Mouse (Mus musculus) heart, embryonic 11.5 days (tissue): Measurements from ENCODE around the gene Rabgap1. TPM values are rescaled to one million over a fixed set of nuclear protein-coding genes. Genes with fewer than 3 reads are reported as not detected.

ENCODE experiments used
- ATAC-seq: fragments of 200-750 bp; cut with Nextera tagmentation; replicated peaks from 2 replicates; pipeline ENCODE4 v1.8.0; 2017; ENCODE audit warnings: moderate library complexity; ENCODE audit not compliant: insufficient number of reproducible peaks, low FRiP score, low TSS enrichment
- H3K27ac ChIP-seq: fragments of 300-500 bp; sonication (generic); 2 replicates; pipeline ENCODE4 v1.5.1; 2014; ENCODE audit warnings: mild to moderate bottlenecking, low read depth, low read length
- H3K27me3 ChIP-seq: fragments of 300-500 bp; sonication (generic); 2 replicates; pipeline ENCODE4 v1.6.1; 2014; ENCODE audit warnings: mild to moderate bottlenecking, low read length, mixed read lengths; ENCODE audit not compliant: control insufficient read depth, insufficient read depth
- H3K36me3 ChIP-seq: fragments of 300-500 bp; sonication (generic); 2 replicates; pipeline ENCODE4 v1.6.1; 2014; ENCODE audit warnings: mild to moderate bottlenecking, low read length, moderate library complexity, mixed read lengths; ENCODE audit not compliant: control insufficient read depth, insufficient read depth
- H3K4me1 ChIP-seq: fragments of 300-500 bp; sonication (generic); 2 replicates; pipeline ENCODE4 v1.6.1; 2014; ENCODE audit warnings: low read length; ENCODE audit not compliant: control insufficient read depth, insufficient read depth
- H3K4me2 ChIP-seq: fragments of 300-500 bp; sonication (generic); 2 replicates; pipeline ENCODE4 v1.6.1; 2014; ENCODE audit warnings: mild to moderate bottlenecking, moderate library complexity
- H3K4me3 ChIP-seq: fragments of 300-500 bp; sonication (generic); 2 replicates; pipeline ENCODE4 v1.5.1; 2014; ENCODE audit warnings: low read depth, low read length
- H3K9ac ChIP-seq: fragments of 300-500 bp; sonication (generic); 2 replicates; pipeline ENCODE4 v1.6.1; 2014; ENCODE audit warnings: mild to moderate bottlenecking, low read depth, low read length, moderate library complexity
- H3K9me3 ChIP-seq: fragments of 300-500 bp; sonication (generic); replicated peaks from 2 replicates; pipeline ENCODE4 v1.6.1; 2016; ENCODE audit warnings: low read length; ENCODE audit not compliant: control insufficient read depth
- WGBS: fragments of 180-500 bp; shearing (Covaris S2); extraction: QIAGEN DNeasy Blood & Tissue Kit; methylation state at CpG from one replicate; pipeline ENCODE4 v1.1.7; 2014; ENCODE audit not compliant: insufficient replicate concordance; 5-methylcytosine and 5-hydroxymethylcytosine counted together
- polyA plus RNA-seq: library from polyadenylated mRNA; unstranded; fragments of >200 nt; fragmentation: Nextera tagmentation; extraction: Ambion mirVana; gene quantifications from 2 replicates; pipeline ENCODE4 v1.2.1, GENCODE M21; 2014

Rabgap1 gene
- polyA plus RNA-seq, result 26.8 and 52.3 TPM in 2 replicates

- H3K4me3 ChIP-seq, result peak within 1 kb of the TSS; percentile 68
- no peaks in the 10 kb centered on the region for H3K27me3 ChIP-seq
- H3K9me3 ChIP-seq, result no peaks in the 10 kb centered on the region
- peak within 1 kb of the TSS; percentile 77 for H3K4me2 ChIP-seq
- peak; percentile 99 for ATAC-seq
- H3K4me1 ChIP-seq, result no peaks in the 10 kb centered on the region
- H3K27ac ChIP-seq, result peak within 1 kb of the TSS; percentile 83
- H3K36me3 ChIP-seq, result no peaks in the 10 kb centered on the region
- under 1% methylated on average over 51 of the region's 51 CpGs for WGBS
- peak within 1 kb of the TSS; percentile 83 for H3K9ac ChIP-seq
These were observed at the start of gene Rabgap1, which contains the start of the genes Zbtb26 and Zbtb6 for GRCm38 (mm10) chr2:37442611-37443591. TSS of gene Rabgap1 (plus strand) at chr2:37443279. TSS of gene Zbtb26 (minus strand) at chr2:37443135. TSS of gene Zbtb6 (minus strand) at chr2:37443171.

GRCm38 (mm10) chr2:37395539-37395938, 47.5 kb upstream of the Rabgap1 start:
- Histone ChIP-seq H3K4me1 (no peaks in the 10 kb centered on the region), H3K36me3 (peaks cover 12% of the 10 kb centered on the region), H3K27me3 (no peaks in the 10 kb centered on the region), H3K27ac (no peak overlapping the region), H3K4me2 (no peak overlapping the region), H3K9me3 (no peaks in the 10 kb centered on the region), H3K9ac (no peak overlapping the region), H3K4me3 (no peak overlapping the region)
- no peak for ATAC-seq
- 79% methylated on average over 1 of the region's 1 CpGs for WGBS

GRCm38 (mm10) chr2:37421903-37422302, 21.2 kb upstream of the Rabgap1 start:
- Histone ChIP-seq H3K4me1 (0 out of 2 replicates have a peak, but pooled peaks cover 6% of the 10 kb centered on the region), H3K9ac (peak overlapping the region; percentile 97), H3K4me3 (peak overlapping the region; percentile 78), H3K27me3 (no peaks in the 10 kb centered on the region), H3K4me2 (peak overlapping the region; percentile 72), H3K9me3 (no peaks in the 10 kb centered on the region), H3K36me3 (no peaks in the 10 kb centered on the region), H3K27ac (peak overlapping the region; percentile 97)
- no peak for ATAC-seq
- 9% methylated on average over 3 of the region's 3 CpGs for WGBS

DNA sequence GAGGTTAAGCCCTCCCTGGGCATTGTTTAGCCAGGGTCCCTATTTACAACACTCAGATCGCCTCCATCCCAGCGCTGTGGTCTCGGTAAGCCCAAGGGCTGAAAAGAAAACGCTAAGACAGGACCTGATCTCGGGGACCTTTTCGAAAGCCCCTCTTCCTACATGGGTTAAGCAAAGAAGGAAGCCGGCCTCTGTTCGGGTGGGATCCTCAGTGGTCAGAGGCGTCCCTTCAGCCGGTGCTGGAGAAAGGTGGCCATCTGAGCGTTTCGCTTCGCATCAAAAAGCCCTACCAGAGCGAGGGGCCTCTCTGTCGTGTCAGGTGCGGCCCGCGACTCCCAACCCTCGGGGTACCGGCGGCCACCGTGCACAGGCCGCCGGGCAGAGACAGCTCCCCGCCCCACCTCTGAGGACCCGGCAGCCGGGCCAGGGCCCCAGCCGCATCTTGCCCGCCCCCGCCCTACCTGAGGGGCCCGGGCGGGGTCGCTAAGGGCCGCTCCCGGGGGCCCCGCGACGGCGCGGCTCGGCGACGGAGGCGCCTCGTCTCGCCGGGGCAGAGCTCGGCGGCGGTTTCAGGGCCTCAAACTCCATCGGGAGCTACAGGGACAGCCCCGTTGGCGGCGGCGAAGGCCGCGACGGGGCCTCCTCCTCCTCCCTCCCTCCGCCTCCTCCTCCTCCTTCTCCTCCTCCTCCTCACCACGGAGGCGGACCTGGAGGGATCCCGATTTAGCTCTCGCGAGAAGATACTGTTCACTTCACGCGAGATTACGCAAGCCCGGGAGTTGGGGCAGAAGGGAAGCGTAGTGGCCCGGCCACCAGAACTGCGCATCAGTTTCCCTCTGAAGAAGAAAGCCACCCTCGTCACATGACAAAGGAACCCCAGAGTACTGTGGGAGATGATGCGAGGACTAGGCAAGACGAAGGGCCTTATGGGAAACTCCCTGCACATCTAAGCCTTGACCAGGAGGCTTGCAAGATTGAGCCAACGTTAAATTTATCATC, 20.5 kb upstream of the Rabgap1 start, which contains the start of gene Rc3h2:
Gene Rc3h2 (minus strand): TSS at position 598 of the 999 bp plus-strand sequence.
- Histone ChIP-seq H3K36me3 (no peaks in the 10 kb centered on the region), H3K4me2 (peak within 1 kb of the TSS; percentile 72), H3K9me3 (no peaks in the 10 kb centered on the region), H3K27ac (peak within 1 kb of the TSS; percentile 97), H3K9ac (peak within 1 kb of the TSS; percentile 97), H3K4me3 (peak within 1 kb of the TSS; percentile 78), H3K27me3 (no peaks in the 10 kb centered on the region), H3K4me1 (0 out of 2 replicates have a peak, but pooled peaks cover 6% of the 10 kb centered on the region)
- ATAC-seq, result peak; percentile 98
- WGBS, result under 1% methylated on average over 60 of the region's 75 CpGs

- no peak overlapping the region for H3K27ac ChIP-seq
- H3K27me3 ChIP-seq, result no peaks in the 10 kb centered on the region
- no peak overlapping the region for H3K4me2 ChIP-seq
- H3K4me1 ChIP-seq, result 0 out of 2 replicates have a peak, but pooled peaks cover 6% of the 10 kb centered on the region
- 59% methylated on average over 3 of the region's 3 CpGs for WGBS
- ATAC-seq, result no peak
- no peak overlapping the region for H3K4me3 ChIP-seq
- no peaks in the 10 kb centered on the region for H3K9me3 ChIP-seq
- no peak overlapping the region for H3K9ac ChIP-seq
- no peaks in the 10 kb centered on the region for H3K36me3 ChIP-seq
These were observed 19.4 kb upstream of the Rabgap1 start for GRCm38 (mm10) chr2:37423671-37424070.

- Histone ChIP-seq H3K27ac (peak overlapping the region; percentile 85), H3K4me2 (peak overlapping the region; percentile 76), H3K27me3 (no peaks in the 10 kb centered on the region), H3K4me1 (peaks cover 8% of the 10 kb centered on the region), H3K36me3 (no peaks in the 10 kb centered on the region), H3K9ac (peak overlapping the region; percentile 92), H3K9me3 (no peaks in the 10 kb centered on the region), H3K4me3 (peak overlapping the region; percentile 76)
- ATAC-seq, result peak; percentile 92
- WGBS, result under 1% methylated on average over 38 of the region's 38 CpGs
These were observed 12.2 kb upstream of the Rabgap1 start for GRCm38 (mm10) chr2:37430593-37431464.

DNA sequence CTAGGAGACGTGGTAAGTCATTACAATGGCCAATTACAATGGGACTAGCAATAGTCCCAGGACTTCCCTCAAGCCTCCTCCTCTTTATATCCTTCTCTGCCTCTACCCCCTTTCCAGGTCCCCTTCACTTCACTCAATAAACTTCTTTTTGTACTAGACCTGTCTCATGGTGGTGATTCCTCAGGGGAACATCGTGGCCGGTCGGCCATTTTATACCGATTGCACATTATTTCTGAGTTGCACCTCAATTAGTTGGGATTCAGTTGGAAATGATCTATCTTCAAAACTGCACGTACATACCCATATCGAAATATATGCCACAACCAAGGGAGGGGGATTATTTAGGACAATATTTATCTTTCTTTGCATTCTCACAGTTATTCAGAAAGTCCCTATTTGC, 11.5 kb upstream of the Rabgap1 start:
- Histone ChIP-seq H3K4me1 (peaks cover 8% of the 10 kb centered on the region), H3K9me3 (no peaks in the 10 kb centered on the region), H3K9ac (peak overlapping the region; percentile 92), H3K27me3 (no peaks in the 10 kb centered on the region), H3K27ac (peak overlapping the region; percentile 85), H3K36me3 (no peaks in the 10 kb centered on the region), H3K4me3 (peak overlapping the region; percentile 76), H3K4me2 (peak overlapping the region; percentile 76)
- ATAC-seq, result no peak
- 30% methylated on average over 7 of the region's 7 CpGs for WGBS
